Mouse (Mus musculus) kidney, adult 2 months (tissue): ENCODE data around the gene Ifngr1.

Experiments used
- CTCF ChIP-seq: fragments of 200-500 bp; conservative IDR thresholded peaks from 2 replicates; pipeline ENCODE4 v1.5.1; 2011; ENCODE audit warnings: low read depth, mild to moderate bottlenecking, control low read depth, low read length, moderate library complexity, mixed read lengths; ENCODE audit not compliant: insufficient read depth, insufficient read length
- POLR2A ChIP-seq: fragments of 200-500 bp; IDR thresholded peaks from one replicate; pipeline ENCODE4 v1.6.1; 2011; ENCODE audit warnings: low read depth, low read length, control low read depth

DNA sequence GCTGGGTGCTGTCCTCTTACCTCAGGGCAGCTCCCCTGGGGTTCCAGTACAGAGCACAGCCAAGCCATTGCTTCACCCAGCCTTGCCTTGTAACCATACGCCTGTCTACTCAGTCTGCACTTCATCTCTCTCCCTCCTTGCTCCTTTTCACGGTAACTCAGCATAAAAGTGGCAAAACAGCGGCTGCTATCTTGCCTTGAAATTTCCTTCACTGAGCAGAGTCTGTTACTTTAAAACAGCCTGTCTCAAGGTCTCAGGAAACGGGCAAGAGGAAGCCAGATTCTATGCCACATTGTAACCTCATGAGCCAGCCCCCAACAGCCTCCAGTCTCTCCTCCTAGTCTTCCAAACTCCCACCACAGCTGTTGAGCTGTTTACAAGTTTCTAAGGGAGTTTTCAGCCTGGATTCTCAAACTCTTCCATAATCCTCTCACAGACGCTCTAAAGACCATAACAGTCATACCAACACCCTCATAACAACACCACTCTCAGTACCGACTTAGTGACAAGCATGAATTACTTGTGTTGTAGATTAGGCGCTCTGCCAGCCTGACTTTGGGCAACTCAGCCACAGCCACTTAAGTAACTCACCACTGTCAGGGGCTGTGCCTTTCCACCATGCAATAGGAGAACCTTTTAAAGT is 21.5 kb downstream of the Ifngr1 start:
- no peak for TF ChIP-seq CTCF
- TF ChIP-seq POLR2A: no peak
